Mouse (Mus musculus): ENCODE measurements around the gene Nutf2-ps1.

The Nutf2-ps1 gene

GRCm38 (mm10) chr19:53571056-53571455 is 17.8 kb downstream of the Nutf2-ps1 start:
- no peak for DNase-seq (ENCODE audit: low spot score in 2 of 2)

GRCm38 (mm10) chr19:53568553-53568952 is 20.3 kb downstream of the Nutf2-ps1 start:
- DNase-seq (ENCODE audit: low spot score in 2 of 2), result no peak

- no peak for DNase-seq (ENCODE audit: low spot score in 2 of 2)
Observed at GRCm38 (mm10) chr19:53567864-53568263, 21.0 kb downstream of the Nutf2-ps1 start.

- DNase-seq (ENCODE audit: low spot score in 2 of 2), result no peak
Observed at GRCm38 (mm10) chr19:53565565-53566277, 23.1 kb downstream of the Nutf2-ps1 start.

- no peak for DNase-seq (ENCODE audit: low spot score in 2 of 2)
Observed at GRCm38 (mm10) chr19:53564174-53564573, 24.7 kb downstream of the Nutf2-ps1 start.

- no peak for DNase-seq (ENCODE audit: low spot score in 2 of 2)
Observed at GRCm38 (mm10) chr19:53560436-53560835, 28.4 kb downstream of the Nutf2-ps1 start.

GRCm38 (mm10) chr19:53557267-53557936 is 31.5 kb downstream of the Nutf2-ps1 start:
- no peak for DNase-seq (ENCODE audit: low spot score in 2 of 2)

- no peak for DNase-seq (ENCODE audit: low spot score in 2 of 2)
Observed at GRCm38 (mm10) chr19:53556841-53557240, 32.0 kb downstream of the Nutf2-ps1 start.

GRCm38 (mm10) chr19:53554981-53555616 is 33.8 kb downstream of the Nutf2-ps1 start:
- DNase-seq (ENCODE audit: low spot score in 2 of 2), result no peak

GRCm38 (mm10) chr19:53554402-53554801 is 34.5 kb downstream of the Nutf2-ps1 start:
- no peak for DNase-seq (ENCODE audit: low spot score in 2 of 2)

- DNase-seq (ENCODE audit: low spot score in 2 of 2), result no peak
Observed at GRCm38 (mm10) chr19:53552795-53553194, 36.1 kb downstream of the Nutf2-ps1 start.

GRCm38 (mm10) chr19:53552216-53552786 is 36.6 kb downstream of the Nutf2-ps1 start:
- no peak for DNase-seq (ENCODE audit: low spot score in 2 of 2)

GRCm38 (mm10) chr19:53550972-53551371 is 37.9 kb downstream of the Nutf2-ps1 start:
- DNase-seq (ENCODE audit: low spot score in 2 of 2), result peak in 1 of 2 experiments; percentile 41

GRCm38 (mm10) chr19:53547597-53547996 is 41.3 kb downstream of the Nutf2-ps1 start:
- DNase-seq (ENCODE audit: low spot score in 2 of 2), result no peak

GRCm38 (mm10) chr19:53544923-53545561 is 43.8 kb downstream of the Nutf2-ps1 start:
- no peak for DNase-seq (ENCODE audit: low spot score in 2 of 2)

GRCm38 (mm10) chr19:53543602-53544001 is 45.3 kb downstream of the Nutf2-ps1 start:
- no peak for DNase-seq (ENCODE audit: low spot score in 2 of 2)

GRCm38 (mm10) chr19:53539296-53539695 is 49.6 kb downstream of the Nutf2-ps1 start:
- DNase-seq (ENCODE audit: low spot score in 2 of 2), result no peak

- DNase-seq (ENCODE audit: low spot score in 2 of 2), result no peak
Observed at GRCm38 (mm10) chr19:53538796-53539195, 50.1 kb downstream of the Nutf2-ps1 start.
